Mouse (Mus musculus): ENCODE measurements at regions not wholly inside any gene's neighbourhood (a gene's known extent, or its start where the extent isn't known, plus 50 kb on each side); places are given as distances from the start of the nearest gene placed in this dataset.

DNA sequence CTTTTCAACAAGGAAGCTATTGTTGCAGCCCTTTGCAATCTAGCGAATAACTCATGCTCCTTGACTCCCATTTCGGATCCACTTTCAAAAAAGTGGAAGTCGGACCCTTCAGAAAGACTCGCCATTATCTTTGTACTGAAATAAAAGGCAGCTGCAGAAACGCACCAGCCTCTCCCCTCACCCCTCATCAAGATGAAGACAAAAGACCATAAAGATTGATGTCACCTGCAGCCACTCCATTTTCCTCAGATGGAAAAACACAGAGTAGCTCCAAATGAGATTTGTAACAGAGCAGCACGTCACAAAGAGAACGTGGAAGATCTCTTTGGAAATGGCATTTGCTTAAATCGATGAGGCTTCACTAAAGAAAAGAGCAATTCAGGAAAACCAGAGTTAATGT lies 113.3 kb upstream of the Atp2b1 start:
- Histone ChIP-seq H3K9ac (ENCODE audit: insufficient read depth, low read depth, low read length, poor library complexity, severe bottlenecking) (no peak overlapping the region), H3K36me3 (ENCODE audit: control insufficient read depth, insufficient read depth, low read length, poor library complexity, severe bottlenecking) (no peaks in the 10 kb centered on the region), H3K9me3 (ENCODE audit: control insufficient read depth, insufficient read depth, low read depth, low read length) (no peaks in the 10 kb centered on the region), H3K27ac (ENCODE audit: insufficient read depth, low read depth, low read length, poor library complexity, severe bottlenecking) (no peak overlapping the region), H3K4me1 (ENCODE audit: control insufficient read depth in 2 of 2, insufficient read depth in 2 of 2, low read length in 2 of 2, poor library complexity in 1 of 2) (no peaks in the 10 kb centered on the region), H3K4me3 (ENCODE audit: insufficient read depth in 1 of 2, low read depth in 1 of 2, low read length in 2 of 2, poor library complexity in 1 of 2, severe bottlenecking in 1 of 2) (no peak overlapping the region)
- no peak for DNase-seq (ENCODE audit: low read depth, low spot score)
- TF ChIP-seq ZC3H11A (IDR thresholded peaks at IDR 0.05; ENCODE audit: borderline replicate concordance, low read depth, low read length) (no peak), MAFK (IDR thresholded peaks at IDR 0.05; ENCODE audit: insufficient read depth, low read depth, low read length) (no peak), HCFC1 (IDR thresholded peaks at IDR 0.05; ENCODE audit: borderline replicate concordance, insufficient read depth, low read length) (no peak), CHD2 (IDR thresholded peaks at IDR 0.05; ENCODE audit: low read depth, low read length) (no peak)
- in situ Hi-C loops (cut with MboI; ENCODE audit: low sequenced_read_pairs in 2 of 2, unreplicated experiment in 2 of 2) = no loop called here

- no peak overlapping the region for H3K27ac ChIP-seq (ENCODE audit: insufficient read depth, low read depth, low read length, poor library complexity, severe bottlenecking)
- H3K4me3 ChIP-seq (ENCODE audit: insufficient read depth in 1 of 2, low read depth in 1 of 2, low read length in 2 of 2, poor library complexity in 1 of 2, severe bottlenecking in 1 of 2) = no peak overlapping the region
- H3K4me1 ChIP-seq (ENCODE audit: control insufficient read depth in 2 of 2, insufficient read depth in 2 of 2, low read length in 2 of 2, poor library complexity in 1 of 2) = no peaks in the 10 kb centered on the region
- TF ChIP-seq ZNF384 (IDR thresholded peaks at IDR 0.05; ENCODE audit: low read depth, low read length) (no peak), CHD2 (IDR thresholded peaks at IDR 0.05; ENCODE audit: low read depth, low read length) (no peak), HCFC1 (IDR thresholded peaks at IDR 0.05; ENCODE audit: borderline replicate concordance, insufficient read depth, low read length) (no peak), MAFK (IDR thresholded peaks at IDR 0.05; ENCODE audit: insufficient read depth, low read depth, low read length) (no peak), ZC3H11A (IDR thresholded peaks at IDR 0.05; ENCODE audit: borderline replicate concordance, low read depth, low read length) (no peak)
- H3K9ac ChIP-seq (ENCODE audit: insufficient read depth, low read depth, low read length, poor library complexity, severe bottlenecking) = no peak overlapping the region
- no peaks in the 10 kb centered on the region for H3K9me3 ChIP-seq (ENCODE audit: control insufficient read depth, insufficient read depth, low read depth, low read length)
- H3K36me3 ChIP-seq (ENCODE audit: control insufficient read depth, insufficient read depth, low read length, poor library complexity, severe bottlenecking) = no peaks in the 10 kb centered on the region
- DNase-seq (ENCODE audit: low read depth, low spot score) = no peak
- in situ Hi-C loops (cut with MboI; ENCODE audit: low sequenced_read_pairs in 2 of 2, unreplicated experiment in 2 of 2) = no loop called here
These were observed 109.2 kb upstream of the Atp2b1 start for GRCm38 (mm10) chr10:98805013-98805412.

DNA sequence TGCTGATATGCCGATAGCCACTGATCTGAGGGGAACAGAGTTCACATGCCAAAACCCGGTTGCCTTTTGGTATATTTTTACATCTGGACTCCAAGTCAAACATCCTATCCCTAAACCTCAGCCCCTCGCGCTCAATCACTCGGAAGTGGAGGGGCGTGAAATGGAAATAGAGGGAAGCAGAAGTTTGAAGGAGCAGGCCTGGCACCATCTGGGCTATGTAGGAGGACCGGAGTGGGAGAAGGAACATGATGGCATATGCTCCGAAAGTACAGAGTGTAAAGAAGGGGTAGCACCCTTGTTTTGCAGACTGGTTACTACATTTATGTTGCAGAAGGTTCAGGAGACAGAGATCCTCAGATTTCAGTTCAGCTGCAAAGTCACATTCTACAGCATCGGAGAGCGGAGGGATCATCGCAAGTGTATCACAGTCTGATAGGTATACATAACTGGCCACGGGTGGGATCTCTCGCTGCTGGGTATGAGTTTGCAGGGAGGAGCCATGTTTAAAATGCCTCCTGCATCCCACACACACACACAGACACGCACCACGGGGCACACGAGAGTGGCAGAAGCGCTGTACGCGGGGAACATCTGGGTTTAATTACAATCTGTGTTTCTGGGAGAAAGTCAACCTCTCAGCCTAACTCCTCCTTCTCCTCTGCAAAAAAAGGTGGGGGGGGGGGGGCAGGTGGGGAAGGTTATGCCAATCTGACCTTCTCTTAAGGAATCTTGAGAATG lies 107.2 kb upstream of the Atp2b1 start:
- no peak for DNase-seq (ENCODE audit: low read depth, low spot score)
- no peaks in the 10 kb centered on the region for H3K4me1 ChIP-seq (ENCODE audit: control insufficient read depth in 2 of 2, insufficient read depth in 2 of 2, low read length in 2 of 2, poor library complexity in 1 of 2)
- no peaks in the 10 kb centered on the region for H3K36me3 ChIP-seq (ENCODE audit: control insufficient read depth, insufficient read depth, low read length, poor library complexity, severe bottlenecking)
- H3K4me3 ChIP-seq (ENCODE audit: insufficient read depth in 1 of 2, low read depth in 1 of 2, low read length in 2 of 2, poor library complexity in 1 of 2, severe bottlenecking in 1 of 2) = no peak overlapping the region
- H3K9me3 ChIP-seq (ENCODE audit: control insufficient read depth, insufficient read depth, low read depth, low read length) = no peaks in the 10 kb centered on the region
- H3K9ac ChIP-seq (ENCODE audit: insufficient read depth, low read depth, low read length, poor library complexity, severe bottlenecking) = no peak overlapping the region
- no peak for TF ChIP-seq ZNF384 (IDR thresholded peaks at IDR 0.05; ENCODE audit: low read depth, low read length)
- TF ChIP-seq CHD2 (IDR thresholded peaks at IDR 0.05; ENCODE audit: low read depth, low read length) = no peak
- TF ChIP-seq HCFC1 (IDR thresholded peaks at IDR 0.05; ENCODE audit: borderline replicate concordance, insufficient read depth, low read length) = no peak
- no peak for TF ChIP-seq MAFK (IDR thresholded peaks at IDR 0.05; ENCODE audit: insufficient read depth, low read depth, low read length)
- no peak overlapping the region for H3K27ac ChIP-seq (ENCODE audit: insufficient read depth, low read depth, low read length, poor library complexity, severe bottlenecking)
- in situ Hi-C loops (cut with MboI; ENCODE audit: low sequenced_read_pairs in 2 of 2, unreplicated experiment in 2 of 2) = no loop called here

- no peaks in the 10 kb centered on the region for H3K4me1 ChIP-seq (ENCODE audit: control insufficient read depth in 2 of 2, insufficient read depth in 2 of 2, low read length in 2 of 2, poor library complexity in 1 of 2)
- H3K9me3 ChIP-seq (ENCODE audit: control insufficient read depth, insufficient read depth, low read depth, low read length) = no peaks in the 10 kb centered on the region
- no peak for DNase-seq (ENCODE audit: low read depth, low spot score)
- H3K27ac ChIP-seq (ENCODE audit: insufficient read depth, low read depth, low read length, poor library complexity, severe bottlenecking) = no peak overlapping the region
- no peak overlapping the region for H3K4me3 ChIP-seq (ENCODE audit: insufficient read depth in 1 of 2, low read depth in 1 of 2, low read length in 2 of 2, poor library complexity in 1 of 2, severe bottlenecking in 1 of 2)
- TF ChIP-seq ZNF384 (IDR thresholded peaks at IDR 0.05; ENCODE audit: low read depth, low read length) = no peak
- no peak for TF ChIP-seq MAFK (IDR thresholded peaks at IDR 0.05; ENCODE audit: insufficient read depth, low read depth, low read length)
- TF ChIP-seq CHD2 (IDR thresholded peaks at IDR 0.05; ENCODE audit: low read depth, low read length) = no peak
- TF ChIP-seq HCFC1 (IDR thresholded peaks at IDR 0.05; ENCODE audit: borderline replicate concordance, insufficient read depth, low read length) = no peak
- TF ChIP-seq ZC3H11A (IDR thresholded peaks at IDR 0.05; ENCODE audit: borderline replicate concordance, low read depth, low read length) = no peak
- in situ Hi-C loops (cut with MboI; ENCODE audit: low sequenced_read_pairs in 2 of 2, unreplicated experiment in 2 of 2) = no loop called here
- no peaks in the 10 kb centered on the region for H3K36me3 ChIP-seq (ENCODE audit: control insufficient read depth, insufficient read depth, low read length, poor library complexity, severe bottlenecking)
- no peak overlapping the region for H3K9ac ChIP-seq (ENCODE audit: insufficient read depth, low read depth, low read length, poor library complexity, severe bottlenecking)
These were observed 105.6 kb upstream of the Atp2b1 start for GRCm38 (mm10) chr10:98808644-98809043.

DNA sequence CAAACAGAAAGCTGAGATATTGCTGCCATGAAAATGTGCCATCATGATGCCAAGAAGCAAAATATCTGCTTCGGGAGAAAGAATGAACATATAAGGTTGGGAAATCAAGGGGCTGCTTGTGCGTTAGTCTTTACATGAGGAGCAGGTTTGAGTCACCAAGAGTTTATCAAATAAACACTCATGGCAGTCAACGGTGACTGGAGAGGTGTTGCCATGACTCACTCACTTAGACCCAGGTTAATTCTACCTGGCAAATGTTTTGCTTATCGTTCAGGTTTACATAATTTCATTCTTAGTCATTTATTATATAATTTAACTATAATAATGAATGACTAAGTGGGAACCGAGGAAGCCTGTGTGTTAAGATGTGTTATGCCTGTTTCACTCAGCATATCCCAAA lies 85.2 kb upstream of the Atp2b1 start:
- Histone ChIP-seq H3K27ac (ENCODE audit: insufficient read depth, low read depth, low read length, poor library complexity, severe bottlenecking) (no peak overlapping the region), H3K36me3 (ENCODE audit: control insufficient read depth, insufficient read depth, low read length, poor library complexity, severe bottlenecking) (no peaks in the 10 kb centered on the region), H3K4me3 (ENCODE audit: insufficient read depth in 1 of 2, low read depth in 1 of 2, low read length in 2 of 2, poor library complexity in 1 of 2, severe bottlenecking in 1 of 2) (no peak overlapping the region), H3K9me3 (ENCODE audit: control insufficient read depth, insufficient read depth, low read depth, low read length) (no peaks in the 10 kb centered on the region), H3K4me1 (ENCODE audit: control insufficient read depth in 2 of 2, insufficient read depth in 2 of 2, low read length in 2 of 2, poor library complexity in 1 of 2) (no peaks in the 10 kb centered on the region), H3K9ac (ENCODE audit: insufficient read depth, low read depth, low read length, poor library complexity, severe bottlenecking) (no peak overlapping the region)
- TF ChIP-seq ZNF384 (IDR thresholded peaks at IDR 0.05; ENCODE audit: low read depth, low read length) (no peak), CHD2 (IDR thresholded peaks at IDR 0.05; ENCODE audit: low read depth, low read length) (no peak), MAFK (IDR thresholded peaks at IDR 0.05; ENCODE audit: insufficient read depth, low read depth, low read length) (no peak), ZC3H11A (IDR thresholded peaks at IDR 0.05; ENCODE audit: borderline replicate concordance, low read depth, low read length) (no peak), HCFC1 (IDR thresholded peaks at IDR 0.05; ENCODE audit: borderline replicate concordance, insufficient read depth, low read length) (no peak)
- DNase-seq (ENCODE audit: low read depth, low spot score) = no peak
- in situ Hi-C loops (cut with MboI; ENCODE audit: low sequenced_read_pairs in 2 of 2, unreplicated experiment in 2 of 2) = no loop called here
